Mouse (Mus musculus) myocyte (in vitro differentiated cells): ENCODE measurements at regions not wholly inside any gene's neighbourhood (a gene's known extent, or its start where the extent isn't known, plus 50 kb on each side); places are given as distances from the start of the nearest gene placed in this dataset.

Experiments used
- POLR2A ChIP-seq: IDR thresholded peaks from one replicate; pipeline ENCODE4 v1.6.1; 2011; ENCODE audit warnings: low read depth, mild to moderate bottlenecking, control low read depth, moderate library complexity; ENCODE audit not compliant: insufficient read length
- TCF12 ChIP-seq: IDR thresholded peaks from one replicate; pipeline ENCODE4 v1.6.1; 2011; ENCODE audit warnings: mild to moderate bottlenecking, control low read depth; ENCODE audit not compliant: poor library complexity, insufficient read depth, severe bottlenecking
- TCF3 ChIP-seq: IDR thresholded peaks from one replicate; pipeline ENCODE4 v1.6.1; 2011; ENCODE audit warnings: low read depth, control low read depth; ENCODE audit not compliant: insufficient read length

- TF ChIP-seq TCF12 (no peak), TCF3 (no peak), POLR2A (no peak)
These were observed 116.6 kb upstream of the Slit3 start for GRCm38 (mm10) chr11:35004431-35004830.
